Mouse (Mus musculus) heart, embryonic 14.5 days (tissue): ENCODE results near the gene Cdh23. TPM values are rescaled to one million over a fixed set of nuclear protein-coding genes. Genes with fewer than 3 reads are reported as not detected.

Source experiments
- ATAC-seq: fragments of 200-750 bp; cut with Nextera tagmentation; 2 replicates; pipeline ENCODE4 v1.8.0; 2017; ENCODE audit warnings: low read depth, moderate TSS enrichment; ENCODE audit not compliant: insufficient number of reproducible peaks, insufficient read depth, low FRiP score
- H3K27ac ChIP-seq, 2 experiments: fragments of 200-500 bp in 1 of 2; fragments of 300-500 bp in 1 of 2; sonication (generic) in 1 of 2; replicated peaks in 1 of 2; 2 replicates each; pipeline ENCODE4 v1.5.1; 2012 to 2014; ENCODE audit warnings: low read depth in 2 of 2, low read length in 2 of 2, control low read depth in 1 of 2, mild to moderate bottlenecking in 1 of 2, mixed read lengths in 1 of 2; ENCODE audit not compliant: control insufficient read depth in 1 of 2, insufficient read depth in 1 of 2
- H3K27me3 ChIP-seq: fragments of 300-500 bp; sonication (generic); 2 replicates; pipeline ENCODE4 v1.6.1; 2014; ENCODE audit warnings: mild to moderate bottlenecking, low read length, control low read depth; ENCODE audit not compliant: control insufficient read depth, insufficient read depth
- H3K36me3 ChIP-seq: fragments of 300-500 bp; sonication (generic); 2 replicates; pipeline ENCODE4 v1.6.1; 2014; ENCODE audit warnings: mild to moderate bottlenecking, control low read depth, low read length, mixed read lengths; ENCODE audit not compliant: control insufficient read depth, insufficient read depth
- H3K4me1 ChIP-seq, 2 experiments: fragments of 200-500 bp in 1 of 2; fragments of 300-500 bp in 1 of 2; sonication (generic) in 1 of 2; 2 replicates each; pipeline ENCODE4 v1.6.1; 2012 to 2014; ENCODE audit warnings: low read length in 2 of 2, control low read depth in 1 of 2, mixed read lengths in 1 of 2; ENCODE audit not compliant: control insufficient read depth in 2 of 2, insufficient read depth in 2 of 2
- H3K4me2 ChIP-seq: fragments of 300-500 bp; sonication (generic); 2 replicates; pipeline ENCODE4 v1.6.1; 2014; ENCODE audit warnings: mild to moderate bottlenecking, low read length
- H3K4me3 ChIP-seq, 2 experiments: fragments of 200-500 bp in 1 of 2; fragments of 300-500 bp in 1 of 2; sonication (generic) in 1 of 2; 2 replicates each; pipeline ENCODE4 v1.5.1; 2012 to 2014; ENCODE audit warnings: low read length in 2 of 2, mild to moderate bottlenecking in 2 of 2, control low read depth in 1 of 2, low read depth in 1 of 2, moderate library complexity in 1 of 2; ENCODE audit not compliant: control insufficient read depth in 1 of 2, insufficient read depth in 1 of 2
- H3K9ac ChIP-seq: fragments of 300-500 bp; sonication (generic); 2 replicates; pipeline ENCODE4 v1.6.1; 2014; ENCODE audit warnings: mild to moderate bottlenecking, low read length
- H3K9me3 ChIP-seq: fragments of 300-500 bp; sonication (generic); 2 replicates; pipeline ENCODE4 v1.6.1; 2016; ENCODE audit warnings: low read length, control low read depth; ENCODE audit not compliant: control insufficient read depth
- WGBS: fragments of 180-500 bp; shearing (Covaris S2); extraction: QIAGEN DNeasy Blood & Tissue Kit; methylation state at CpG from one replicate; pipeline ENCODE4 v1.1.7; 2014; 5-methylcytosine and 5-hydroxymethylcytosine counted together
- polyA plus RNA-seq: library from polyadenylated mRNA; unstranded; fragments of >200 nt; fragmentation: Nextera tagmentation; extraction: Ambion mirVana; gene quantifications from 2 replicates; pipeline ENCODE4 v1.2.1, GENCODE M21; 2014

Gene Cdh23
- polyA plus RNA-seq, 1 experiment from 2014 or later, result 0.31 TPM

DNA sequence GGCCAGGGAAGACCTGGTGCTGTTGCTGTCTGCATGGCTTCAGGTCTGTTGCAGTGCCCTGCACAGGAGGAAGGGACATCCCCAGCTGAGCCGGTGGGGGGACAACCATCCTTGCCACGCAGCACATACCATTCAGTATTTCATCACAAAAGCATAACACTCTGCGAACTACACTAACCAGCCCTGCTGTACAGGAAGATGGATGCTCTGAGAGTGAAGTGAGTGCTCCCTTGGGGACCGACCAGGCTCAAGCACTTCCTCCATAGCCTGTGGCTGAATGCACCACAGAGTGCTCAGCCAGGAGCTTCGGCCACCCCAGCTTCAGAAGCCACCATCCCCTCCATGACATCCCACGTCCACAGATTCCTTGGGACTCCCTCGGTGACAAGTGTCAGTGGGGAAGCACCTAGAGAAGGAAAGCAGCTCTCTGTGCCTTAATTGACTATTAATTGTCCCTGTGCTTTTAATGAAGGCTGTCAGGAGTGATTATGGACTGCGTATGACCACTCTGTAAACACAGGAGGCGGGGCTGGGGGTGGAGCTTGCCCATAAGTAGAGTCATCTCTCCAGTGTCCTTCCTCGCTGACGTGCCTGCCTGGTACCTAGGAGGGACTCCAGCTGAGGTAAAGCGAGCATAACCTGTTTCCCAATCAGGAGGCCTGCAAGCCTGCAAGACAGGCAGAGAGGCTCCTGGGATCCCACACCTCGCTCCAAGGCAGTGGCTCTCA, 60.6 kb downstream of the Cdh23 start:
- H3K4me2 ChIP-seq, result no peak overlapping the region
- no peak for ATAC-seq
- H3K4me1 ChIP-seq, result no peaks in the 10 kb centered on the region; a peak in 1 of 4 replicates
- no peaks in the 10 kb centered on the region for H3K9me3 ChIP-seq
- no peak overlapping the region for H3K9ac ChIP-seq
- WGBS, result 19% methylated on average over 13 of the region's 13 CpGs
- H3K36me3 ChIP-seq, result no peaks in the 10 kb centered on the region
- H3K27me3 ChIP-seq, result no peaks in the 10 kb centered on the region; the same call in 1 of the 2 replicates
- no peak overlapping the region for H3K4me3 ChIP-seq
- no peak overlapping the region for H3K27ac ChIP-seq

DNA sequence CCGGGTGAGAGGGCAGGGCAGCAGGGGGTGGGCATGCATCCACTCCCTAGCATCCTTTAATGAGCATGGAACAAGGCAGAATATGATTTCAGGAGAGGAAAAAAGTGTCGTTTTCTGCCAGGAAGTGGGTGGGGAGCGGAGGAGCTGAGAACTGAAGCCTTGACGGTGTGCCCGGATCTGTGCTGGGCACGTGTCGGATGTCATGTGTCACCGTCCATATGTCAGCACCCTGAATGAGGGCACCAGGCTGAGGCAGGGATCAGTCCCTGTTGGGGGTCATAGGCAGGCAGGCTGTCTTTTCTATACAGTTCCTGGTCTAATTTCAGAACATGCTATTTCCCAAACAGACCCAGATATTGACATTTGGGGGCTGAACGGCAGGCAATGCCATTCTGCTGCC, 61.9 kb downstream of the Cdh23 start:
- H3K36me3 ChIP-seq, result no peaks in the 10 kb centered on the region
- no peaks in the 10 kb centered on the region; the same call in 1 of the 2 replicates for H3K27me3 ChIP-seq
- 41% methylated on average over 9 of the region's 9 CpGs for WGBS
- H3K9ac ChIP-seq, result no peak overlapping the region
- H3K4me3 ChIP-seq, result no peak overlapping the region
- ATAC-seq, result no peak
- peaks cover 8% of the 10 kb centered on the region for H3K9me3 ChIP-seq
- H3K4me2 ChIP-seq, result no peak overlapping the region
- H3K4me1 ChIP-seq, result no peaks in the 10 kb centered on the region; a peak in 1 of 4 replicates
- no peak overlapping the region for H3K27ac ChIP-seq

DNA sequence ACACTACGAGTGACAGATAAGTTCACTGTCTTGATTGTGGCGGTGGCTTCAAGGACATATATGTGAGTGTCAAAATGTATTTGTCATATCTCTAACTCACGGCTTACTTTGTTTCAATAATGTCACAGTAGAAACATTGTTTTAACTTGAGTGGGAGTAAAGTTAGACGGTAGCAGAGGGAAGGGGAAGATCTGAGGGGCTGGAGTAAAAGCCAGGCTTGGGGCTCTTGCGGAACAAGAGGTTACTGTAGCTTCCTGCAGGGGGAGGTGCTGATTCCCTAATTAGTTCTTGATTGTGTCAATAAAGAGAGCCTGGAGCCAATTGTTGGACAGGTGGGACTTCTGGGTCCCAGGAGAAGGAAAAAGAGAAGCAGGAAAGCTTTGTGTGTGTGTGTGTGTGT, 70.2 kb downstream of the Cdh23 start:
- no peak for ATAC-seq
- H3K9ac ChIP-seq, result no peak overlapping the region
- no peaks in the 10 kb centered on the region for H3K27me3 ChIP-seq
- H3K9me3 ChIP-seq, result peaks cover 15% of the 10 kb centered on the region
- H3K36me3 ChIP-seq, result no peaks in the 10 kb centered on the region
- no peak overlapping the region for H3K4me2 ChIP-seq
- H3K4me1 ChIP-seq, result no peaks in the 10 kb centered on the region
- H3K27ac ChIP-seq, result no peak overlapping the region
- H3K4me3 ChIP-seq, result no peak overlapping the region
- 55% methylated on average over 5 of the region's 5 CpGs for WGBS

- Histone ChIP-seq H3K9me3 (peaks cover 15% of the 10 kb centered on the region), H3K27ac (no peak overlapping the region), H3K9ac (no peak overlapping the region), H3K27me3 (no peaks in the 10 kb centered on the region), H3K4me3 (no peak overlapping the region), H3K4me2 (no peak overlapping the region), H3K4me1 (no peaks in the 10 kb centered on the region), H3K36me3 (no peaks in the 10 kb centered on the region)
- no peak for ATAC-seq
- WGBS, result 76% methylated on average over 3 of the region's 3 CpGs
Measured at GRCm38 (mm10) chr10:60625511-60625910, 70.8 kb downstream of the Cdh23 start.

DNA sequence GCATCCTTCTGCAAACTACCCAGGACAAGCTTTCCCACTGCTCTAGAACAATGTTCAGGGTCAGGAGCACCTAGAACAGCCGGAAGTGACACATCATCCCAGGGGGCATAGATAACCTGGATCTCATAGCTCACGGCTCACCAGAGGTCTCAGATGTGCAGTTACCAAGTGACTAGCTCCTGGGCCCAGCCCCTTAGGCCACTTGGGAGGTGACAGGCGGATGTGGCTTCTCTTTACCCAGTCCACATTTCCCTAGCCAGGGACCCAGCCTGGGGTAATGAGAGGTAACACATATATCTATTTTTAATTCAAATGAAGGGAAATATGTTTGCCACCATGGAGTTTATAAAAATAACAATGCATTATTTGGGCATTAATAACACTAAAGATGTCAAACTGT, 71.3 kb downstream of the Cdh23 start:
- Histone ChIP-seq H3K36me3 (no peaks in the 10 kb centered on the region), H3K9me3 (peaks cover 13% of the 10 kb centered on the region), H3K27ac (no peak overlapping the region), H3K4me3 (no peak overlapping the region), H3K27me3 (no peaks in the 10 kb centered on the region), H3K4me1 (no peaks in the 10 kb centered on the region), H3K9ac (no peak overlapping the region), H3K4me2 (no peak overlapping the region)
- WGBS, result 42% methylated on average over 3 of the region's 3 CpGs
- ATAC-seq, result no peak

GRCm38 (mm10) chr10:60624217-60624708, 72.0 kb downstream of the Cdh23 start:
- Histone ChIP-seq H3K27me3 (no peaks in the 10 kb centered on the region), H3K4me3 (no peak overlapping the region), H3K9me3 (peaks cover 6% of the 10 kb centered on the region), H3K9ac (no peak overlapping the region), H3K4me1 (no peaks in the 10 kb centered on the region), H3K4me2 (no peak overlapping the region), H3K27ac (no peak overlapping the region), H3K36me3 (no peaks in the 10 kb centered on the region)
- ATAC-seq, result no peak
- WGBS, result 61% methylated on average over 14 of the region's 14 CpGs

DNA sequence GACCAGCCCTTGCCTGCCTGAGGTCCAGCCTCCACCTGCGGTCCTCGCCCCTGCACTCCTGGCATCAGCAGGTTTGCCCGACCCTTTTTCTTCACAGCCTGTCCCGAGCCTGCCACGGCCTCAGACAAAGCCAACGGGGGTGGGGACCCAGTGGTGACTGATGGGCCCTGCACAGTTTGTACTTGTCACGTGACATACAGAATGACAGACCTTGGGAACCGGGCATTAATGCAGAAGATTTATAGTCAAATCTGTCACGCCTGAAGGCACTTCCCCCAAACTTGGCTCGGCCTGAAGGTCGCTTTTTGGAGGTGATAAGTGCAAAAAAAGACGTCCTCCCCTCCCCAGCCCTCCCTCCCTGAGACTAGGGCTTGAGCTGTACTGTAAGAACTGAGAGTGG, 73.5 kb downstream of the Cdh23 start:
- Histone ChIP-seq H3K27me3 (0 out of 2 replicates have a peak, but pooled peaks cover 4% of the 10 kb centered on the region), H3K4me3 (no peak overlapping the region), H3K4me1 (no peaks in the 10 kb centered on the region), H3K9ac (no peak overlapping the region), H3K27ac (no peak overlapping the region), H3K9me3 (no peaks in the 10 kb centered on the region), H3K36me3 (no peaks in the 10 kb centered on the region), H3K4me2 (no peak overlapping the region)
- WGBS, result 70% methylated on average over 12 of the region's 12 CpGs
- no peak for ATAC-seq
